In the genomic region with DNA sequence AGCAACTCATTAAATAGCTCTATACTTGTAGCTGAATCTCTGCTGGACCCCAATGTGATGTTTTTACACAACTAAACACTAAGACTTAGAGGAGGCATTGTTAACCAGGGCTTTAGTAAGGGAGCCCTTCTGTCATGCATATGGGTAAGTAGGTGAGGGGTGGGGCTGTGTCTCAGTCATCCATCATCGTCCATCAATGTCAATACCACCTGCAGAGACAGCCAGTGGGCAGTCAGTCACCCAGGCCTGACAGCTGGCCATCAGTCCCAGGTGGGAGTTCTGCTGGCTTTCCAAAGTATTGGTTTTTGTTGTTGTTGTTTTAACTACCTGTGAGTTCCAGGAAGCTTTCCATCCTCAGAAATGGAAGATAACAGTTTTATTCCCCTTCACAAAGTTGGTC, we compare ENCODE assay signal across 22 mouse cellular contexts. TPM values are rescaled to one million over a fixed set of nuclear protein-coding genes. Genes with fewer than 3 reads are reported as not detected.
"Had no signal": no experiment of that assay in that cellular context is flagged by ENCODE, and none has a peak within 500 bp of the region (broad histone marks: within the 10 kb centered on the region; RNA-seq: fewer than 3 reads in every experiment).

No protein-coding gene starts in this region.

- H3K27ac ChIP-seq: lung, embryonic 15.5 days; macrophage; midbrain, embryonic 12.5 days; neural tube, embryonic 12.5 days; stomach, embryonic 15.5 days; stomach, postnatal 0 days had no signal

- H3K27me3 ChIP-seq: midbrain, embryonic 12.5 days; stomach, embryonic 15.5 days had no signal

- DNase-seq: liver, postnatal 0 days; lung, adult 2 months; lung, postnatal 14 days; lung, postnatal 36 days; midbrain, embryonic 14.5 days; right cerebral cortex, postnatal 14 days; thymus, adult 2 months; thymus, postnatal 25 days; thymus, postnatal 4 days had no signal

- H3K4me1 ChIP-seq: lung, embryonic 15.5 days; neural tube, embryonic 12.5 days; stomach, embryonic 15.5 days had no signal

- H3K9me3 ChIP-seq: lung, embryonic 15.5 days; megakaryocyte, embryonic 14.5 days; midbrain, embryonic 12.5 days; neural tube, embryonic 12.5 days; stomach, embryonic 15.5 days had no signal

- H3K36me3 ChIP-seq: lung, embryonic 15.5 days; midbrain, embryonic 12.5 days; neural tube, embryonic 12.5 days; stomach, embryonic 15.5 days had no signal

- H3K9ac ChIP-seq: liver, postnatal 0 days; lung, embryonic 15.5 days; midbrain, embryonic 12.5 days; neural tube, embryonic 12.5 days; stomach, embryonic 15.5 days had no signal

- H3K4me3 ChIP-seq: lung, embryonic 15.5 days; megakaryocyte, embryonic 14.5 days; midbrain, embryonic 12.5 days; neural tube, embryonic 12.5 days; stomach, embryonic 15.5 days had no signal

RNA-seq across cellular contexts. Expression of gene Olig3, which starts 48.1 kb away (rescaled TPM):
- total RNA-seq: megakaryocyte progenitor cell, adult 5-6 weeks; monocyte, adult 5-6 weeks; neutrophil, adult 5-6 weeks had no signal
- polyA plus RNA-seq: liver, postnatal 0 days; lung, embryonic 15.5 days; lung, postnatal 0 days; macrophage; midbrain, postnatal 0 days; stomach, postnatal 0 days; urinary bladder, adult 2 months had no signal
